Comparison of ENCODE assay signal across 8 mouse cellular contexts in the genomic region with DNA sequence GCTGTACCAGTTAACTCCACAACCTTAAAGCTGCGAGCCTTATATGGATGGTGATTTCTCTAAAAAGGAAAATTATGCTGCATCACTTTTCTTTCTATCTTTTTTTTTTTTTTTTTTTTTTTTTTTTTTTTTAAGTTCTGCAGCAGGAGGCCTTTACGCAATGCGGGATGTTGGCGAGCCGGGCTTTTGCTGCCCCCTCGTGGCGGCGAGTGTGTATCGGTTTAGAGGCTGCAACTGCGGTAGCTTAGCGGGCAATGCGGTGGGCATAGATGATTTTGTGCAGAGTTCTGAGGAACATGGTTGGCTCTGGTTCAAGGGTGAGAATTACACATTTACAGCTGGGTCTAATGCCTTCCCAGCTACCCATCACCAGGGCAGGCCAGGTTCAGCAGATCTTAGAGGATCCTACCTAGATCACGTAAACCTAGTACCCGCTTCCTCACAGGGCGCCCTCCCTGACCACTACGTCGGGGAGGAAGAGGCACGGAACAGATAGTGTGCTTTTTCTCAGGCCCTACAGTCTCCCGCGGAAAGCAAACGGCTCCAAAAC. TPM values are rescaled to one million over a fixed set of nuclear protein-coding genes. Genes with fewer than 3 reads are reported as not detected.
DNase-seq lines count a peak whose midpoint lies in the region; ATAC-seq lines count a peak whose summit lies in the region.

No protein-coding gene starts in this region.

- no peaks in the 10 kb centered on the region for H3K9me3 ChIP-seq in hindbrain, embryonic 13.5 days

- ATAC-seq in hindbrain, embryonic 13.5 days (ENCODE audit: low FRiP score) = peak; percentile 79

- H3K4me1 ChIP-seq in hindbrain, embryonic 13.5 days (replicated peaks) = peaks cover 14% of the 10 kb centered on the region

- no peaks in the 10 kb centered on the region for H3K36me3 ChIP-seq in hindbrain, embryonic 13.5 days

- peaks cover 16% of the 10 kb centered on the region; the same call in 1 of the 2 replicates for H3K27me3 ChIP-seq in hindbrain, embryonic 13.5 days

- WGBS in hindbrain, embryonic 13.5 days = 20% methylated on average over 21 of the region's 21 CpGs

- H3K4me3 ChIP-seq in hindbrain, embryonic 13.5 days = no peak overlapping the region

- no peak overlapping the region for H3K27ac ChIP-seq in hindbrain, embryonic 13.5 days

- 0 out of 2 replicates have a peak overlapping the region, but pooled peaks have one; percentile 17 for H3K4me2 ChIP-seq in hindbrain, embryonic 13.5 days

- DNase-seq in T-cell, adult 2 months (ENCODE audit: low spot score) = peak; percentile 77
- DNase-seq in cerebellum, postnatal 25 days = peak; percentile 87 to 93
- peak; percentile 79 to 89 for DNase-seq in frontal cortex, postnatal 25 days (ENCODE audit: low spot score in 2 of 2)
- DNase-seq in layer of hippocampus, postnatal 36 days = peak; percentile 83 to 86
- DNase-seq in lung, postnatal 36 days = peak; percentile 90
- DNase-seq in retina, embryonic 14.5 days (ENCODE audit: low spot score) = peak; percentile 87
- DNase-seq in thymus, postnatal 36 days = peak; percentile 82

- no peak overlapping the region for H3K9ac ChIP-seq in hindbrain, embryonic 13.5 days

RNA-seq across cellular contexts. Expression of a gene that starts 40.1 kb away (rescaled TPM):
- polyA plus RNA-seq in hindbrain, embryonic 13.5 days (2015; fragmentation: Nextera tagmentation; extraction: Ambion mirVana) = not detected in 2 replicates
- total RNA-seq in layer of hippocampus, postnatal 36 days (2021) = not detected
